Mouse (Mus musculus): ENCODE measurements at regions not wholly inside any gene's neighbourhood (a gene's known extent, or its start where the extent isn't known, plus 50 kb on each side); places are given as distances from the start of the nearest gene placed in this dataset.

DNA sequence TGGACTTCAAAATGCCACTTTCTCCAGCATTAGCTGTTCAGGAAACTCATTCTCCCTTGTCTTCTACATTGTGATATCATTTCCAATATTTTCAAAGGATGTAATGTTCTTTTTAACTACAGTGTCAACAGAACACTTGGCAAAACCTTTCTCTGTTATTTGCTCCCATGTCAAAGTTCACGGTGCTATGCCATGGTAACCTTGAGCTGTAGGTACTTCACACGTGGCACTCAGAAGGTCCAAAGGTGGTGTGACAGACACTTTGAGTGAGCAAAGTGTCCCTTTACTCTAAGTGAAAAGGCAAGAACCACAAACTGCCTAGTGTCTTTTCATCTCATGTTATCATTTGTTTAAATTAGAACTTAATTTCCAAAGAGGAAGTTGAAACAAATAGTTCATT, 53.3 kb upstream of the Tram2 start:
- DNase-seq (ENCODE audit: extremely low read depth, insufficient read length, low spot score): no peak

DNA sequence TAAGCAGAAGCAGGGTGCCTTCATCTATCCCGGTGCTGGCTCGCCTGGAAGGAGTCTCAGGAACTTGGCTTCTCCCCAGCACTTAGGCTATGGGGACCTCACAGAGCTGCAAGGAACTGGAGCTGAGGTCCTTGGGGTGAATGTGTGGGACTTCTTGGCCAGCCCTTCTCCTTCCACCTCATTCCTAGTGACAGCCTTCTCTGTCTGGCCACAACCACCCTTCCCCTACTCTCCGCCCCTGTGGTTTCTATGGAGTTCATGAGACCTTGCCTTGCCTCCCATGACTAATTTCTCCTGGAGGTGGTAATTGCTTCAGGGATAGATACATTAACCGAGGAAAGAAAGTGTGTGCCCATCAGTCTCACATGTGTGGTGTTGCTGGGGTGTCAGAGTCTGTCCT, 67.9 kb upstream of the Tram2 start:
- DNase-seq (ENCODE audit: extremely low read depth, insufficient read length, low spot score): peak; percentile 5

DNA sequence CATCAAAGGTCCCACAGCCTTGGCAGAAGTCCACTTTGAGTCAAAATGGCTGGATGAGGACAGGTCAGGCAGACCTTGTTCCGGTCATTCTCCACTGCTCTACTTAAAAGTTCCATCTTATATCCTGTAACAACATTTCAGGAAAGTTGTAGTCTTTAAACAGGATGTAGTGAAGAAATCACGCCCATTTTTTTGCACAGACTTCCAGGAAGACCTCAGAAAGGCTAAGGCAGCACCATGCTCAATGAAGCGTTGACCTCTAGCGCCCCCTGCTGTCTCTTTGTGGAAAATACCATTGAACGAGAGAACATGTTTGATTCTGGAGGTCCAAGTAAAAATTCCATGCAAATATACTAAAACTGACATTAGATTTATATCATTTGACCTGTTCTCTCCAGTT, 56.6 kb upstream of the Tmem14a start:
- peak; percentile 17 for DNase-seq (ENCODE audit: extremely low read depth, insufficient read length, low spot score)

DNA sequence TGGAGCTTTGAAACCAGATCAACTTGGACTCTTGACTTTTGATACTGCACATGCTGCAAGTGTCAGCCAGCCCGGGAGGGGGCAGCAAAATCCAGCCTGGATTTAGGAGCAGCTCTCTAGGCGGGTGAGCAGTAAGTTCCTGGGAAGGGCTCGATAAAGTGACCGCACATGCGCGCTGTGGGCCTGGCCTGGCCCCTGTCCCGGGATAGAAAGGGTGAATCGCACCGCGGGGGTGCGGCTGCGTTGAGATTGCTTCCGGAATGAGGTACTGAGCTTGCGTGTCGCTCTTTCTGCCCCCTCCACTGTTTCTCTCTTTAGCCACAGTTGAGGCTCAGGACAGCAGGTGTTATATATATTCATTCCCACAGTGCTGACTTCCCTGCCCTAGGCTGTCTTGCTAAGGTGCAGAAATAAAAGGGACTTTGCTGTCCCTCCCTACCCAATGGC, 52.1 kb upstream of the Tmem14a start:
- peak; percentile 44 for DNase-seq (ENCODE audit: extremely low read depth, insufficient read length, low spot score)

DNA sequence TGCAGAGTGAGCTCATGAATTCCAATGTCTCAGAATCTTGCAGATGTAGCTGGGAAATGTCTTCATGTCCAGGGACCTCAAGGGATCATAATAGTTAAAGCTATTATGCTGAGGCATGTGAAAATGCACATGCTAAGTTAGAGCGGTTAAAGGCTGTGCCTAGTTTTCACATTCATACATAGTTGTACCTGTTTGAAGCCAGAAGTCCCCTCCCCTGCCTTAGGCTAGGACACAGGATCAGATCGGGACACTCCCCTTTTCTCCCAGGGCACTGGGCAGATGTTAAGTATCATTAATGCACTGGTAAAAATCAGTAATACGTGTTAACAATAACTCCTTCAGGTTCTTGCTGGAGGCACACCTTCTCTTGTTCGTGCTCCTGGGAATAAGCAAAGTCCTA, 51.6 kb upstream of the Tmem14a start:
- DNase-seq (ENCODE audit: extremely low read depth, insufficient read length, low spot score): no peak
